Mouse (Mus musculus): ENCODE results near the gene Med25.

Gene Med25

GRCm38 (mm10) chr7:44847772-44848171 lies 44.7 kb downstream of the Med25 start:
- no peak for DNase-seq (ENCODE audit: low spot score)

- no peak for DNase-seq (ENCODE audit: low spot score)
Observed at GRCm38 (mm10) chr7:44846804-44847203, 45.7 kb downstream of the Med25 start.

- DNase-seq (ENCODE audit: low spot score), result no peak
Observed at GRCm38 (mm10) chr7:44845006-44845405, 47.5 kb downstream of the Med25 start.

- no peak for DNase-seq (ENCODE audit: low spot score)
Observed at GRCm38 (mm10) chr7:44841825-44842463, 50.6 kb downstream of the Med25 start.

DNA sequence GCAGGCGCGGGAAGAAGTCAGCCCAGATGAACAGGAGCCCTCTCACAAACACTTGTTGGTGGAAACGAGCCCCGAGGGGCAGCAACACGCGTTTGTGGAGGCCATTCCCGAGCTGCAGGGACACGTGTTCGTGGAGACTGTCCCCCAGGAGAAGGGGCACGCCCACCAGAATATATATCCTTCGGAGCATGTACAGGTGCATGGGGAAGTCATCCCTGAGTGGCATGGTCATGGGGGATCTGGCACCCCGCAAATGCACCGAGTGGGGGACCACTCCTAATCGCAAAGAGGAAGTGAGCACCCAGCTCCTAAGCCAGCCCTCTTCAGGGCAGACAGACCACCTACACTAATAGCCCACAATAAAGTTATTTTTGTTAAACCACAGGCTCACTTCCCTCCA lies 52.1 kb downstream of the Med25 start:
- DNase-seq (ENCODE audit: low spot score), result no peak

- no peak for DNase-seq (ENCODE audit: low spot score)
Observed at GRCm38 (mm10) chr7:44839491-44840191, 52.9 kb downstream of the Med25 start.

DNA sequence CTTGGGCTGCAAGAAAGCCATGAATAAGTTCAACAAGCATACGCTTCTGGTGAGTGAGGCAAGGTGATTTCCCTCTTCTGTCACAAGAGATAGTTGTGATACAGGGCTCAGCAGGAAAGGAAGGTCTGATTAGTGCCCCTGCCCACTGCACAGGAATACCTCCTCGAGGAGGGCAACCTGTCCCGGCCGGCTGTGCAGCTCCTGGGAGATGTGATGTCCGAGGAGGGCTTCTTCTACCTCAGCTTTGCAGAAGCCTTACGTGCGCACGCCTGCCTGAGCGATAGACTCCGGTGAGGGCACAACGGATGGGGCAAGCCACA lies 53.4 kb downstream of the Med25 start:
- no peak for DNase-seq (ENCODE audit: low spot score)

DNA sequence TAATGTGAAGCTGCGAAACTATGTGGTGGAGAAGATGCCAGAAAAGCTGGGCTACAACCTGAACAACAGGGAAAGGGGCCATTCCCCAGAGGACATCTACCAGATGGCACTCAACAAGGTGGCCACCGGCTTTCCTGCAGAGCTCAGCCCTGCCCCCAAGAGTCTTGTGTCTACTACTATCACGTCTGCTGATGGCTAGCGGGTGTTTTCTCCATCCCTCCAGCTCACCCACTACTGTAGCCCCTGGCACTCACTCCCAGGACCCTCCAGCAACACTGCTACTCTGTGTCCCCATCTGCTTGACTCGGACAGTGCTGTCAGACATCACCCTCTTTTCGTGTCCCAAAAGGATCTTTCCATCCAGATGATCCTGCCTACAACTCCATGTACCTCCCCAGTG lies 54.4 kb downstream of the Med25 start:
- no peak for DNase-seq (ENCODE audit: low spot score)

- no peak for DNase-seq (ENCODE audit: low spot score)
Observed at GRCm38 (mm10) chr7:44836423-44837053, 56.0 kb downstream of the Med25 start.

DNA sequence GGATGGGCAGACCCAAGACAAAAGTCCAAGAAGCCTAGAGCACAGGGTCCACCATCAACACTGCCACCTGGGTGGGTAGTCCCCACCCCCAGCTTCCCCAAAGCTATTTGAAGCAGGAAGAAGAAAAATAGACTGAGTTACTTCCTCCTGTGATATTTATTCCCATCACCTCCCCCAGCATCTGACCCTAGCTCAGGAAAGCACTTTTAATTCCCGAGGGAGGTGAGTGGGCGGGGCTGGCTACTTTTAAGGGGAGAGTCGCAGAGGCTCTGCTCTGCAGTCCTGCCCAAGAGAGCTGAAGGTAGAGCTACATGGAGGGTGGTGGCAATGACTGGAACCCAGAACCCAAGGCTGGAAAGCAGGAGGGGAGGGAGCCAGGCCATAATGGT lies 56.5 kb downstream of the Med25 start:
- DNase-seq (ENCODE audit: low spot score), result no peak

DNA sequence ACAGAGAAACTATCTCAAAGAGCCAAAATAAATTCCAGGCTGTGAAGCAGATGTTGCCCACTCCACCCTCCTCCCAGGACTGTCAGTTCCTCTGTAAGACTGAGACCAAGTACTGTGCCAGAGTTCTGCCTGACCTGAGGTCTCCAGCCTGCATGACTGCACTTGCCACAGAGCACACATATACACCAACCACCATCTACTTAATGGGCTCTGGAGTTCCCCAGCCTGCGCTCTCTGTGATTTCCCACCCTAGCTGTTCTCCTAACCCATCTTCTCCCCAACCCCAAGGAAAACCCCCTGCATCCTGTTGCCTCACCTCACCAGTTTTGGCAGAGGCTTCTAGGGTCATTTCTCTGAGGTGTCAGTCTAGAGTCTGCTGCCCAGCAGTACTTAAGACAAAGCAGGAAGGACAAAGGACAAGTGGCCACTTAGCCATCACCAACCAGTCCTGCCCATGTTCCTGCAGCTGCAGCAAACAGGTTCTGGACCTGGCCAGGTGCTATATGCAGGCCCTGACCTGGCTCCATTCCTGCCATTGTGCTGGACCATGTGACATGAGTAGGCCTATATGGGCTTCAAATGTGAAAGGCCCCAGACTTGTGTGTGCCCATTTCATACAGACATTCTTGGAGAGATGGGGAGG lies 57.0 kb downstream of the Med25 start:
- DNase-seq (ENCODE audit: low spot score), result no peak

GRCm38 (mm10) chr7:44832763-44833162 lies 59.7 kb downstream of the Med25 start:
- no peak for DNase-seq (ENCODE audit: low spot score)

DNA sequence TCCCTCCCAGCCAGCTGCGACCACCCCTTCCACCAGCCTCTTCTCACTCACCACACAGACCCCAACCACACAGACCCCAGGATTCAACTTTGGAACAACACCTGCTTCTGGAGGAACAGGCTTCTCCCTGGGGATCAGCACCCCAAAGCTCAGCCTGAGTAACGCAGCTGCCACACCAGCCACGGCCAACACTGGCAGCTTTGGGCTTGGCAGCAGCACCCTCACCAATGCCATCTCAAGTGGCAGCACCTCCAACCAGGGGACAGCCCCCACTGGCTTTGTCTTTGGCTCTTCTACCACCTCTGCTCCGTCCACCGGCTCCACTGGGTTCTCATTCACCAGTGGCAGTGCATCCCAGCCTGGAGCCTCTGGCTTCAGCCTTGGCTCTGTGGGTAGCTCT lies 63.8 kb downstream of the Med25 start:
- DNase-seq (ENCODE audit: low spot score), result no peak

DNA sequence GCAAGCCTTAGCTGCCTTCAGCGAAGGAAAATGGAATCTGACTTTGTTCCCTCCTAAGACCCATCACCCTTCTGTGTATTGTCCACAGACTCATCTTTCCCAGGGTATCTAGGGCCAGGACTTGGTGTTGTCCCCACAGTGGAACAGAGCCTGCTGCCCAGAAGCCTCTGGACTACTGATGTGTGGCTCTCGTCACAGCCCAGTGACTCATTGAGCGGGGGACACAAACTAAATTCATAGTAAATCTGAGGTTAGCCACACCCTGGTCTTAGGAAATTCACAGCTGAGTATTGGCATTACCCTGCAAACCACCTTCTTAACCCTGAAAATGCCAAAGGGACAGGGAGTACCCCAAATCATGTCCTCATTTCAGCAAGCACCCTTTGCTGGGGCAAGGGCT lies 65.7 kb downstream of the Med25 start:
- no peak for DNase-seq (ENCODE audit: low spot score)
